Mouse (Mus musculus) embryonic fibroblast, embryonic 13.5 days (primary cell): ENCODE measurements at regions not wholly inside any gene's neighbourhood (a gene's known extent, or its start where the extent isn't known, plus 50 kb on each side); places are given as distances from the start of the nearest gene placed in this dataset.

Source experiments
- CTCF ChIP-seq: IDR thresholded peaks from 2 replicates; pipeline ENCODE4 v1.5.1; 2011; ENCODE audit warnings: mild to moderate bottlenecking, control low read depth, low read length, moderate library complexity, borderline replicate concordance; ENCODE audit not compliant: insufficient read depth
- POLR2A ChIP-seq: IDR thresholded peaks from 2 replicates; pipeline ENCODE4 v1.6.1; 2011; ENCODE audit warnings: low read depth, mild to moderate bottlenecking, control low read depth, low read length, moderate library complexity

- no peak for TF ChIP-seq CTCF
- no peak for TF ChIP-seq POLR2A
Measured at GRCm38 (mm10) chr9:33903991-33904570, 581.6 kb upstream of the Kirrel3 start.
